ENCODE assay signal across 8 mouse cellular contexts in genomic region chr15:93699971-93700370, GRCm38 (mm10).
DNase-seq lines count a peak whose midpoint lies in the region; ATAC-seq and TF ChIP-seq lines count a peak whose summit lies in the region.

No protein-coding gene starts in this region.

- ATAC-seq in cerebellum, adult (ENCODE audit: insufficient number of reproducible peaks, low FRiP score, low TSS enrichment), result 0 out of 2 replicates have a peak, but pooled peaks have one; percentile 46
- ATAC-seq in forebrain, postnatal 0 days, result peak; percentile 58; the same call in 1 of the 2 replicates
- peak; percentile 13; the same call in 1 of the 2 replicates for ATAC-seq in stomach, embryonic 16.5 days (ENCODE audit: insufficient read depth, low FRiP score)

- peak; percentile 50 for TF ChIP-seq CTCF in forebrain, postnatal 0 days (IDR thresholded peaks at IDR 0.05; ENCODE audit: low read depth)

- no peak overlapping the region for H3K4me3 ChIP-seq in forebrain, postnatal 0 days (ENCODE audit: low read depth, low read length)
- no peak overlapping the region for H3K4me3 ChIP-seq in stomach, embryonic 16.5 days (replicated peaks; ENCODE audit: low read length)

- no peak overlapping the region for H3K4me2 ChIP-seq in forebrain, postnatal 0 days (ENCODE audit: low read depth)
- no peak overlapping the region for H3K4me2 ChIP-seq in stomach, embryonic 16.5 days (ENCODE audit: low read depth, low read length)

- WGBS in forebrain, postnatal 0 days, result 50% methylated on average over 9 of the region's 9 CpGs
- WGBS in stomach, embryonic 16.5 days, result 32% methylated on average over 9 of the region's 9 CpGs

- H3K9ac ChIP-seq in forebrain, postnatal 0 days, result no peak overlapping the region
- H3K9ac ChIP-seq in stomach, embryonic 16.5 days (ENCODE audit: low read length), result no peak overlapping the region

- no peak overlapping the region for H3K27ac ChIP-seq in forebrain, postnatal 0 days (ENCODE audit: low read depth, low read length)
- H3K27ac ChIP-seq in stomach, embryonic 16.5 days (ENCODE audit: low read length), result peak overlapping the region; percentile 4; the same call in 1 of the 2 replicates

- intact Hi-C loops in left cerebral cortex, postnatal 4 days (cut with DNase I), result no loop called here
- intact Hi-C loops in left cerebral cortex, postnatal 36 days (cut with DNase I), result loop anchor here (10.0 kb wide), 1 partner anchor 125 kb away; no protein-coding TSS in a partner anchor

- peak; percentile 86 for DNase-seq in left cerebral cortex, postnatal 4 days
- no peak for DNase-seq in left cerebral cortex, postnatal 36 days (ENCODE audit: low spot score in 2 of 2)
- DNase-seq in forebrain, postnatal 0 days, result peak; percentile 67
- peak; percentile 51 to 52 for DNase-seq in kidney, adult 8-10 months
- DNase-seq in spleen, postnatal 36 days (ENCODE audit: low spot score in 2 of 2), result no peak
- DNase-seq in embryo, embryonic 10 days (ENCODE audit: low spot score), result no peak

- no peaks in the 10 kb centered on the region for H3K27me3 ChIP-seq in forebrain, postnatal 0 days (ENCODE audit: insufficient read depth, low read length)
- no peaks in the 10 kb centered on the region for H3K27me3 ChIP-seq in stomach, embryonic 16.5 days (ENCODE audit: control insufficient read depth, insufficient read depth, low read length)

- H3K4me1 ChIP-seq in forebrain, postnatal 0 days (ENCODE audit: insufficient read depth), result 0 out of 2 replicates have a peak, but pooled peaks cover 5% of the 10 kb centered on the region
- H3K4me1 ChIP-seq in stomach, embryonic 16.5 days (ENCODE audit: control insufficient read depth, insufficient read depth, low read length), result peaks cover 7% of the 10 kb centered on the region

- no peaks in the 10 kb centered on the region for H3K36me3 ChIP-seq in forebrain, postnatal 0 days (ENCODE audit: insufficient read depth)
- H3K36me3 ChIP-seq in stomach, embryonic 16.5 days (ENCODE audit: control insufficient read depth, insufficient read depth, low read length), result no peaks in the 10 kb centered on the region

- no peaks in the 10 kb centered on the region for H3K9me3 ChIP-seq in forebrain, postnatal 0 days (ENCODE audit: low read length)
- no peaks in the 10 kb centered on the region for H3K9me3 ChIP-seq in stomach, embryonic 16.5 days (replicated peaks; ENCODE audit: control insufficient read depth, low read length)

Comparison
In these comparisons a context has a peak if more than half of its experiments do, and no peak if none do; other contexts are left out.
1. DNase-seq: peak in left cerebral cortex, postnatal 4 days (single experiment), forebrain, postnatal 0 days (single experiment) and kidney, adult 8-10 months (2 of 2); none in left cerebral cortex, postnatal 36 days (0 of 2), spleen, postnatal 36 days (0 of 2) and embryo, embryonic 10 days (single experiment).
2. Peak in every context shown above with its lines, with median percentiles within 50 percentile points of each other: ATAC-seq.